Comparison of ENCODE assay signal across 8 mouse cellular contexts in the genomic region with DNA sequence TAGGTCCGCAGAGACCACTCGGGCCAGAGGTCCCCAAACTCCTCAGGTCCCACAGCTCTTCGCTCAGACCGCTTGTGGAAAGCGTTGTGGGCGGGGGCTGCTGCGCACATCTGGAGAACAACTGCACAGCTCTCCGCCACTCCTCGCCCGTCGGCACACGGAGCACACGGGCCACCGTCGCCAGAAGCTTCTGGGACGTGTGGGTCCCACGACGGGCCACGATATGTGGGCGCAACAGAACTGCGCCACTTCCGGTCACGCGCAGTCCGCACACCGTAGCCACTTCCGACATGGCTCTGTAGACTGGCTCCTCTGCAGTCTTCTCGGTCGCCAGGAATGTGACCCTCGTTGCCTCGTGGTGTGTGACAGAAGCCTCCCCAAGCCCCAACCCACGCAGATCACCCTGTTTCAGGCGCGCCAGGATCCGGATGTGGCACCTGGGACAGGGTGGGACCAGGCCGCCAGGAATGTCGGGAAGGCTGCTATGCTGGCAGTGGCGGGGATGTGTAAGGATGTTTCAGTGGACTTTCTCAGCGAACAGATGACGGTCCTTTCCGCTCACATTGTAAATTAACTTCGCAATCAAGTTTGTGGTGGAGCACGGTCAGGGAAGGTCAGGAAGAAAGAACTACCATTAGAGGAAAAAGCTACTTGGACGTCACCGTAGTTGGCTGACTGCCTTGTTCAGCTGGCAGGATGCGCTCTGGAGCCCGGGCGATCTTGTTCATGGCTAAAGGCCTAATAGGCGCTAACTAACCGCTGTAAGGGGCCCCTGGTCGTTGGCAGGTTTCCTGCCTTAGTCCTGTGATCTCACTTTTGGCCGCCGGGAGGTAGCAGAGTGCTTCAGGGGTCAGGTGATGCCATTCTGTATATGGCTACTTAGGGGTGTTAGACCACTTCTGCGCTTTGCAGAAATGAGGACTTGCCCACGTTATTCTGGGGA. TPM values are rescaled to one million over a fixed set of nuclear protein-coding genes. Genes with fewer than 3 reads are reported as not detected.
DNase-seq lines count a peak whose midpoint lies in the region; ATAC-seq and TF ChIP-seq lines count a peak whose summit lies in the region.

No protein-coding gene starts in this region.

- peak; percentile 94 for DNase-seq in MEL (ENCODE audit: low read depth, low spot score)
- DNase-seq in cerebellum, adult 2 months: peak; percentile 90 to 91
- peak; percentile 87 to 93 for DNase-seq in heart, postnatal 36 days
- peak; percentile 91 for DNase-seq in layer of hippocampus, adult 9-11 months
- DNase-seq in ovary, adult 18-20 months (ENCODE audit: low spot score): peak; percentile 76
- DNase-seq in thymus, adult 2 months: peak; percentile 81

- peaks cover 6 to 12% of the 10 kb centered on the region in 2 experiments for H3K36me3 ChIP-seq in MEL (ENCODE audit: control insufficient read depth in 1 of 2, insufficient read depth in 2 of 2, low read length in 2 of 2)
- H3K36me3 ChIP-seq in forebrain, embryonic 16.5 days (ENCODE audit: control insufficient read depth, insufficient read depth): peaks cover 13% of the 10 kb centered on the region
- peaks cover 18% of the 10 kb centered on the region for H3K36me3 ChIP-seq in lung, embryonic 16.5 days (ENCODE audit: control insufficient read depth, insufficient read depth, low read length)
- peaks cover 15% of the 10 kb centered on the region for H3K36me3 ChIP-seq in thymus, adult 2 months (ENCODE audit: control insufficient read depth, insufficient read depth, low read length)

- H3K9ac ChIP-seq in MEL (ENCODE audit: control insufficient read depth, low read depth, low read length, poor library complexity, severe bottlenecking): peak overlapping the region; percentile 91
- H3K9ac ChIP-seq in forebrain, embryonic 16.5 days (replicated peaks; ENCODE audit: low read depth, low read length): peak overlapping the region; percentile 61
- peak overlapping the region; percentile 90 for H3K9ac ChIP-seq in lung, embryonic 16.5 days (ENCODE audit: low read length)

- WGBS in cerebellum, adult 2 months: under 1% methylated on average over 55 of the region's 55 CpGs
- WGBS in forebrain, embryonic 16.5 days: 1% methylated on average over 54 of the region's 55 CpGs
- WGBS in lung, embryonic 16.5 days: under 1% methylated on average over 55 of the region's 55 CpGs
- under 1% methylated on average over 55 of the region's 55 CpGs for WGBS in thymus, adult 2 months

- H3K4me1 ChIP-seq in MEL (ENCODE audit: control insufficient read depth in 1 of 2, insufficient read depth in 2 of 2, low read length in 2 of 2): peaks cover 0 to 5% of the 10 kb centered on the region in 2 experiments; a peak in 2 of 4 replicates
- peaks cover 11% of the 10 kb centered on the region for H3K4me1 ChIP-seq in cerebellum, adult 2 months (ENCODE audit: control insufficient read depth, insufficient read depth, low read length)
- H3K4me1 ChIP-seq in forebrain, embryonic 16.5 days (replicated peaks; ENCODE audit: control insufficient read depth, insufficient read depth, low read length): peaks cover 45% of the 10 kb centered on the region
- peaks cover 33% of the 10 kb centered on the region for H3K4me1 ChIP-seq in lung, embryonic 16.5 days (replicated peaks; ENCODE audit: control insufficient read depth, insufficient read depth, low read length)
- peaks cover 21% of the 10 kb centered on the region for H3K4me1 ChIP-seq in thymus, adult 2 months (replicated peaks; ENCODE audit: control insufficient read depth, insufficient read depth, low read length)

- TF ChIP-seq RAD21 in MEL (IDR thresholded peaks at IDR 0.05; ENCODE audit: low read depth, low read length): no peak; the same call in 1 of the 2 replicates

- H3K79me2 ChIP-seq in MEL (ENCODE audit: control insufficient read depth, insufficient read depth, low read length, poor library complexity): peaks cover 35% of the 10 kb centered on the region

- TF ChIP-seq POLR2A in MEL (IDR thresholded peaks at IDR 0.05; ENCODE audit: control insufficient read depth in 1 of 2, insufficient read depth in 1 of 2, low read depth in 1 of 2, low read length in 2 of 2, poor library complexity in 1 of 2): peak; percentile 87 to 94
- peak; percentile 97 for TF ChIP-seq POLR2A in cerebellum, adult 2 months (IDR thresholded peaks at IDR 0.05; ENCODE audit: borderline replicate concordance, insufficient read depth, low read length)
- peak; percentile 53; the same call in 1 of the 2 replicates for TF ChIP-seq POLR2A in thymus, adult 2 months (IDR thresholded peaks at IDR 0.05; ENCODE audit: control insufficient read depth, extremely low read depth, insufficient read depth, low read length, poor library complexity)

- H3K4me3 ChIP-seq in MEL (ENCODE audit: control insufficient read depth in 1 of 2, insufficient read depth in 1 of 2, low read depth in 2 of 2, low read length in 2 of 2): peak overlapping the region; percentile 82 to 95
- peak overlapping the region; percentile 78 for H3K4me3 ChIP-seq in cerebellum, adult 2 months (replicated peaks; ENCODE audit: insufficient read depth, low read depth, low read length)
- peak overlapping the region; percentile 54 for H3K4me3 ChIP-seq in forebrain, embryonic 16.5 days (replicated peaks; ENCODE audit: low read length)
- peak overlapping the region; percentile 74 for H3K4me3 ChIP-seq in lung, embryonic 16.5 days (ENCODE audit: low read length)
- peak overlapping the region; percentile 66 for H3K4me3 ChIP-seq in thymus, adult 2 months (ENCODE audit: control insufficient read depth, insufficient read depth, low read length)

- H3K27me3 ChIP-seq in MEL (ENCODE audit: control insufficient read depth in 1 of 2, insufficient read depth in 2 of 2, low read length in 2 of 2): no peaks in the 10 kb centered on the region
- no peaks in the 10 kb centered on the region for H3K27me3 ChIP-seq in cerebellum, adult 2 months (ENCODE audit: control insufficient read depth, insufficient read depth, low read length)
- no peaks in the 10 kb centered on the region for H3K27me3 ChIP-seq in forebrain, embryonic 16.5 days (replicated peaks; ENCODE audit: control insufficient read depth, insufficient read depth, low read length)
- H3K27me3 ChIP-seq in lung, embryonic 16.5 days (ENCODE audit: control insufficient read depth, insufficient read depth, low read depth, low read length): no peaks in the 10 kb centered on the region
- H3K27me3 ChIP-seq in thymus, adult 2 months (ENCODE audit: control insufficient read depth, insufficient read depth, low read length): no peaks in the 10 kb centered on the region

- peak in 1 of 2 experiments; percentile 8; a peak in 2 of 4 replicates for TF ChIP-seq EP300 in MEL (IDR thresholded peaks at IDR 0.05; ENCODE audit: low read depth in 1 of 2, low read length in 2 of 2)

- H3K4me2 ChIP-seq in forebrain, embryonic 16.5 days (ENCODE audit: low read length): peak overlapping the region; percentile 99
- H3K4me2 ChIP-seq in lung, embryonic 16.5 days (ENCODE audit: low read depth, low read length): peak overlapping the region; percentile 77

- no peaks in the 10 kb centered on the region for H3K9me3 ChIP-seq in MEL (replicated peaks; ENCODE audit: insufficient read depth, low read length)
- no peaks in the 10 kb centered on the region for H3K9me3 ChIP-seq in forebrain, embryonic 16.5 days (ENCODE audit: control insufficient read depth, low read length)
- H3K9me3 ChIP-seq in lung, embryonic 16.5 days (ENCODE audit: control insufficient read depth, low read length): no peaks in the 10 kb centered on the region

- peak; percentile 42 to 57 (median 54); a peak in 5 of 6 replicates for TF ChIP-seq CTCF in MEL (IDR thresholded peaks at IDR 0.05 in 2 of 3, conservative IDR thresholded peaks at IDR 0.05 in 1 of 3; ENCODE audit: control insufficient read depth in 1 of 3, insufficient read depth in 1 of 3, low read depth in 2 of 3, low read length in 3 of 3, poor library complexity in 1 of 3, severe bottlenecking in 1 of 3)
- peak; percentile 70 for TF ChIP-seq CTCF in cerebellum, adult 2 months (IDR thresholded peaks at IDR 0.05; ENCODE audit: borderline replicate concordance, insufficient read depth, low read depth, low read length)
- peak; percentile 38; the same call in 1 of the 2 replicates for TF ChIP-seq CTCF in thymus, adult 2 months (IDR thresholded peaks at IDR 0.05; ENCODE audit: borderline replicate concordance, control insufficient read depth, extremely low read depth, insufficient read depth, low read length, poor library complexity)

- peak; percentile 90 for ATAC-seq in forebrain, embryonic 16.5 days
- peak; percentile 90 for ATAC-seq in lung, embryonic 16.5 days (ENCODE audit: low read depth)

- intact Hi-C loops in heart, postnatal 36 days (cut with DNase I): no loop called here

- H3K27ac ChIP-seq in MEL (ENCODE audit: control insufficient read depth, low read depth, low read length): peak overlapping the region; percentile 95
- peak overlapping the region; percentile 88 for H3K27ac ChIP-seq in cerebellum, adult 2 months (ENCODE audit: insufficient read depth, low read length)
- peak overlapping the region; percentile 81 for H3K27ac ChIP-seq in forebrain, embryonic 16.5 days (ENCODE audit: low read length)
- peak overlapping the region; percentile 100 for H3K27ac ChIP-seq in lung, embryonic 16.5 days (ENCODE audit: low read length)
- peak overlapping the region; percentile 40 for H3K27ac ChIP-seq in thymus, adult 2 months (ENCODE audit: control insufficient read depth, insufficient read depth, low read length)

RNA-seq across cellular contexts. Expression of a gene that starts 5.5 kb away (rescaled TPM):
- 13.5 and 17.9 TPM in 2 replicates for total RNA-seq in MEL (2012; rRNA removed)
- 10 to 100 TPM in 1 of 2 experiments, not detected in 1; 14.2 TPM for polyA plus RNA-seq in MEL (2012; ENCODE audit: insufficient read depth in 1 of 2, insufficient read length in 2 of 2, low read depth in 1 of 2, low replicate concordance in 2 of 2, missing spikeins in 1 of 2)
- 32.8 and 36.7 TPM in 2 replicates for polyA plus RNA-seq in cerebellum, adult 2 months (2012; rRNA removed)
- 18.1 and 21.9 TPM in 2 replicates for polyA plus RNA-seq in forebrain, embryonic 16.5 days (2015; fragmentation: Nextera tagmentation; extraction: Ambion mirVana)
- total RNA-seq in heart, postnatal 36 days (2021): 10 to 100 TPM; 14.1 to 17.0 TPM
- 9.3 and 10.6 TPM in 2 replicates for polyA plus RNA-seq in lung, embryonic 16.5 days (2015; fragmentation: Nextera tagmentation; extraction: Ambion mirVana)
- 13.7 and 15.3 TPM in 2 replicates for polyA plus RNA-seq in thymus, adult 2 months (2012; rRNA removed)

RNA-seq across cellular contexts. Expression of a gene that starts 5.6 kb away (rescaled TPM):
- 1,806 and 1,842 TPM in 2 replicates for total RNA-seq in MEL (2012; rRNA removed)
- polyA plus RNA-seq in MEL (2012; ENCODE audit: insufficient read depth in 1 of 2, insufficient read length in 2 of 2, low read depth in 1 of 2, low replicate concordance in 2 of 2, missing spikeins in 1 of 2): 100 to 1,000 TPM in 1 of 2 experiments, not detected in 1; 116 TPM
- polyA plus RNA-seq in cerebellum, adult 2 months (2012; rRNA removed): 257 and 289 TPM in 2 replicates
- polyA plus RNA-seq in forebrain, embryonic 16.5 days (2015; fragmentation: Nextera tagmentation; extraction: Ambion mirVana): 101 and 105 TPM in 2 replicates
- total RNA-seq in heart, postnatal 36 days (2021): 10 to 100 TPM; 56.4 to 65.9 TPM
- polyA plus RNA-seq in lung, embryonic 16.5 days (2015; fragmentation: Nextera tagmentation; extraction: Ambion mirVana): 145 and 151 TPM in 2 replicates
- 495 and 552 TPM in 2 replicates for polyA plus RNA-seq in thymus, adult 2 months (2012; rRNA removed)

RNA-seq across cellular contexts. Expression of a gene that starts 14.9 kb away (rescaled TPM):
- 7.4 and 7.8 TPM in 2 replicates for total RNA-seq in MEL (2012; rRNA removed)
- 10 to 100 TPM in 1 of 2 experiments, not detected in 1; 16.0 TPM for polyA plus RNA-seq in MEL (2012; ENCODE audit: insufficient read depth in 1 of 2, insufficient read length in 2 of 2, low read depth in 1 of 2, low replicate concordance in 2 of 2, missing spikeins in 1 of 2)
- 51.3 and 55.0 TPM in 2 replicates for polyA plus RNA-seq in cerebellum, adult 2 months (2012; rRNA removed)
- 23.9 and 24.0 TPM in 2 replicates for polyA plus RNA-seq in forebrain, embryonic 16.5 days (2015; fragmentation: Nextera tagmentation; extraction: Ambion mirVana)
- total RNA-seq in heart, postnatal 36 days (2021): 10 to 100 TPM; 18.3 to 26.7 TPM
- 19.2 and 20.6 TPM in 2 replicates for polyA plus RNA-seq in lung, embryonic 16.5 days (2015; fragmentation: Nextera tagmentation; extraction: Ambion mirVana)
- 29.8 and 32.6 TPM in 2 replicates for polyA plus RNA-seq in thymus, adult 2 months (2012; rRNA removed)

Comparison
In these comparisons a context has a peak if more than half of its experiments do, and no peak if none do; other contexts are left out.
1. Peak in every context shown above with its lines: DNase-seq, ATAC-seq, H3K4me3 ChIP-seq and H3K27ac ChIP-seq.
2. H3K27ac ChIP-seq: peak in every context shown above with its lines; median percentile 100 in lung, embryonic 16.5 days; 95 in MEL; 88 in cerebellum, adult 2 months; 81 in forebrain, embryonic 16.5 days; 40 in thymus, adult 2 months.